Mouse (Mus musculus) limb, embryonic 15.5 days (tissue): ENCODE results near the gene Fam102a. TPM values are rescaled to one million over a fixed set of nuclear protein-coding genes. Genes with fewer than 3 reads are reported as not detected.

ENCODE experiments used
- ATAC-seq: fragments of 200-750 bp; cut with Nextera tagmentation; 2 replicates; pipeline ENCODE4 v1.8.0; 2017; ENCODE audit warnings: low read depth, moderate TSS enrichment; ENCODE audit not compliant: insufficient number of reproducible peaks, low FRiP score, low TSS enrichment
- H3K27ac ChIP-seq: fragments of 300-500 bp; sonication (generic); 2 replicates; pipeline ENCODE4 v1.5.1; 2015; ENCODE audit warnings: moderate library complexity, mild to moderate bottlenecking, inconsistent platforms
- H3K27me3 ChIP-seq: fragments of 300-500 bp; sonication (generic); 2 replicates; pipeline ENCODE4 v1.6.1; 2015; ENCODE audit warnings: inconsistent platforms
- H3K36me3 ChIP-seq: fragments of 300-500 bp; sonication (generic); 2 replicates; pipeline ENCODE4 v1.6.1; 2015; ENCODE audit warnings: inconsistent platforms
- H3K4me1 ChIP-seq: fragments of 300-500 bp; sonication (generic); 2 replicates; pipeline ENCODE4 v1.6.1; 2015; ENCODE audit warnings: inconsistent platforms
- H3K4me2 ChIP-seq: fragments of 300-500 bp; sonication (generic); 2 replicates; pipeline ENCODE4 v1.6.1; 2015; ENCODE audit warnings: mild to moderate bottlenecking, inconsistent platforms
- H3K4me3 ChIP-seq: fragments of 300-500 bp; sonication (generic); 2 replicates; pipeline ENCODE4 v1.5.1; 2015; ENCODE audit warnings: mild to moderate bottlenecking, inconsistent platforms
- H3K9ac ChIP-seq: fragments of 300-500 bp; sonication (generic); 2 replicates; pipeline ENCODE4 v1.6.1; 2015; ENCODE audit warnings: inconsistent platforms
- H3K9me3 ChIP-seq: fragments of 300-500 bp; sonication (generic); 2 replicates; pipeline ENCODE4 v1.6.1; 2016; ENCODE audit warnings: inconsistent platforms
- WGBS: fragments of 180-500 bp; shearing (Covaris S2); methylation state at CpG from one replicate; pipeline ENCODE4 v1.1.7; 2015; 5-methylcytosine and 5-hydroxymethylcytosine counted together
- polyA plus RNA-seq: library from polyadenylated mRNA; unstranded; fragments of >200 nt; fragmentation: Nextera tagmentation; extraction: Ambion mirVana; gene quantifications from 2 replicates; pipeline ENCODE4 v1.2.1, GENCODE M21; 2015

Gene Fam102a
- polyA plus RNA-seq, 1 experiment from 2014 or later: 17.3 TPM

DNA sequence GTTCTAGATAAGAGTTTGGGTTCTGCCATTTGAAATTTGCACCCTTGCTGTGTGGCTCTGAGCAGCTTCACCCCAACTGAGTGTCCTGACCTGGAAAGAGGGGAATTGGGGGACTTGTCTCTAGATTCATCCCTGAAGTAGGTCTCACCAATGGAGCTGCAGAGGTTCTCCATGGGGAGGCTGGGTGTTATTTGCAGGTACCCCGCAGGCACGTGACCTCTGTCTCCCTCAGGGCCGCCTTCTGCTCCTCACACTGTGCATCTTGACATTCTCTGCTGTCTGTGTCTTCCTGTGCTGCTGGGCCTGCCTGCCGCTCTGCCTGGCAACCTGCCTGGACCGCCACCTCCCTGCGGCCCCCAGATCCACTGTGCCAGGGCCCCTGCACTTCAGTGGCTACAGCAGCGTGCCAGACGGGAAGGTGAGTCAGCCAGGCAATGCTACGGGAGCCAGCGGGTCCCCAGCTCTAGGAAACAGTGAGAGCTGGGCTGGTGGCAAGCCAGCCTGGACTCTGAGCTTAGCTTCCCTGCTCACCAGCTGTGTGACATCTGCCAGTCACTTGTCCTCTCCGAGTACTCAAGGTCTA lies 54.2 kb downstream of the Fam102a start:
- H3K27ac ChIP-seq: no peak overlapping the region
- peaks cover 36% of the 10 kb centered on the region for H3K4me1 ChIP-seq
- H3K4me3 ChIP-seq: no peak overlapping the region; the same call in 1 of the 2 replicates
- no peaks in the 10 kb centered on the region for H3K9me3 ChIP-seq
- ATAC-seq: no peak
- no peak overlapping the region for H3K9ac ChIP-seq
- H3K27me3 ChIP-seq: no peaks in the 10 kb centered on the region
- peak overlapping the region; percentile 19; the same call in 1 of the 2 replicates for H3K4me2 ChIP-seq
- WGBS: 53% methylated on average over 11 of the region's 11 CpGs
- peaks cover 7% of the 10 kb centered on the region for H3K36me3 ChIP-seq

- Histone ChIP-seq H3K4me1 (peaks cover 39% of the 10 kb centered on the region), H3K27me3 (no peaks in the 10 kb centered on the region), H3K27ac (no peak overlapping the region), H3K9me3 (no peaks in the 10 kb centered on the region), H3K9ac (no peak overlapping the region), H3K36me3 (peaks cover 16% of the 10 kb centered on the region), H3K4me3 (no peak overlapping the region), H3K4me2 (no peak overlapping the region)
- 79% methylated on average over 10 of the region's 10 CpGs for WGBS
- no peak for ATAC-seq
Observed at GRCm38 (mm10) chr2:32590224-32590623, 55.1 kb downstream of the Fam102a start.

GRCm38 (mm10) chr2:32591249-32591648 lies 56.1 kb downstream of the Fam102a start:
- no peak for ATAC-seq
- Histone ChIP-seq H3K36me3 (peaks cover 25% of the 10 kb centered on the region), H3K9ac (no peak overlapping the region), H3K4me3 (no peak overlapping the region), H3K4me1 (peaks cover 39% of the 10 kb centered on the region), H3K9me3 (no peaks in the 10 kb centered on the region), H3K4me2 (no peak overlapping the region), H3K27me3 (no peaks in the 10 kb centered on the region), H3K27ac (no peak overlapping the region)
- 44% methylated on average over 6 of the region's 6 CpGs for WGBS

DNA sequence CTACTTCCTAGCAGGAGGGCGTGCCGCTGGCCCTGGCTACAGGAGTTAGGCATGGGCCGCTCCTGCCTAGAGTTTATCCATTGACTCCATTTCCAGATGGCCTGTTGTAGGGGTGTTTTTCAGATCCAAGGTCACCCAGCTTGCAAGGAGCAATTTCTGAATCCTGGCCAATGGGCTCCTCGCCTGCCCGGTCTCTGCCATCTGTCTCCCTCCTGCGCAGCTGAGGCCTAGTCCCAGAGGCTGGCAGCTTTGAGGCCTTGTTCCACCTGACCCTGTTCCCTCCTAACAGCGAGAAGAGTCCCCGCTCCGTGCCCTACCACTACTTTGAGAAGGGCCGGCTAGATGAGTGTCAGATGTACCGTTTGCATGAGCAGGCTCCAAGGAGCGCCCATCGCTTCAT lies 61.6 kb downstream of the Fam102a start:
- H3K9ac ChIP-seq: no peak overlapping the region
- H3K27ac ChIP-seq: no peak overlapping the region
- H3K9me3 ChIP-seq: no peaks in the 10 kb centered on the region
- peaks cover 43% of the 10 kb centered on the region for H3K36me3 ChIP-seq
- no peaks in the 10 kb centered on the region for H3K27me3 ChIP-seq
- WGBS: 94% methylated on average over 13 of the region's 13 CpGs
- ATAC-seq: no peak
- H3K4me1 ChIP-seq: peaks cover 20% of the 10 kb centered on the region
- H3K4me3 ChIP-seq: no peak overlapping the region
- no peak overlapping the region for H3K4me2 ChIP-seq

GRCm38 (mm10) chr2:32597248-32597647 lies 62.1 kb downstream of the Fam102a start:
- no peaks in the 10 kb centered on the region for H3K9me3 ChIP-seq
- no peak overlapping the region for H3K9ac ChIP-seq
- no peak overlapping the region for H3K4me2 ChIP-seq
- no peak overlapping the region for H3K27ac ChIP-seq
- H3K36me3 ChIP-seq: peaks cover 43% of the 10 kb centered on the region
- H3K27me3 ChIP-seq: no peaks in the 10 kb centered on the region
- peaks cover 25% of the 10 kb centered on the region for H3K4me1 ChIP-seq
- 82% methylated on average over 5 of the region's 5 CpGs for WGBS
- ATAC-seq: no peak
- H3K4me3 ChIP-seq: no peak overlapping the region

- ATAC-seq: no peak
- H3K27me3 ChIP-seq: no peaks in the 10 kb centered on the region
- no peak overlapping the region for H3K27ac ChIP-seq
- H3K9me3 ChIP-seq: no peaks in the 10 kb centered on the region
- H3K4me2 ChIP-seq: no peak overlapping the region
- no peak overlapping the region for H3K9ac ChIP-seq
- no peak overlapping the region for H3K4me3 ChIP-seq
- H3K4me1 ChIP-seq: peaks cover 28% of the 10 kb centered on the region
- peaks cover 43% of the 10 kb centered on the region for H3K36me3 ChIP-seq
- 83% methylated on average over 5 of the region's 5 CpGs for WGBS
Observed at GRCm38 (mm10) chr2:32597699-32598098, 62.6 kb downstream of the Fam102a start.

- Histone ChIP-seq H3K4me1 (peaks cover 28% of the 10 kb centered on the region), H3K36me3 (peaks cover 43% of the 10 kb centered on the region), H3K27ac (no peak overlapping the region), H3K9ac (no peak overlapping the region), H3K27me3 (no peaks in the 10 kb centered on the region), H3K4me3 (no peak overlapping the region), H3K9me3 (no peaks in the 10 kb centered on the region), H3K4me2 (no peak overlapping the region)
- no peak for ATAC-seq
- WGBS: 75% methylated on average over 8 of the region's 8 CpGs
Observed at GRCm38 (mm10) chr2:32598506-32598905, 63.4 kb downstream of the Fam102a start.

DNA sequence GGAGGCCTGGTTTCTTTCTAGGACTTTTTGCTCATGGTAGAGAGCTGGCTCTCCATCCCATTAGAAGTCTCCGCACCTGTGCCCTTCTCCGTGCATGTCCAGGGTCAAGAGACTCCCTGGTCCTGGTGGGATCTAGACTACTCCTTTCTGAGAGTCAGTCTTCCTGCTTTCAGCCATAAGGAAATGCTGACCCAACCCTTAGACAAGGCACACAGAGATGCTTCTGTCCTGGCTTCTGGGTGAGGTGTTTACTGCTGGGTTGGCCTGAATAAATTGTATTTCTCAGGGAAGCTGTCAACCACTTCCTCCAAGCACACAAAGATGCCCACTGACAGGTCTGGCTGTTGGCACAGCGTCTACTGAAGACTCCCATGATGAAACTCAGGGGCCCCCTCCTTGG lies 64.3 kb downstream of the Fam102a start, which contains the start of gene St6galnac6:
TSS of gene St6galnac6 (plus strand) at position 301 of the 400 bp plus-strand sequence.
- 90% methylated on average over 3 of the region's 3 CpGs for WGBS
- Histone ChIP-seq H3K4me2 (no peak within 1 kb of the TSS), H3K9ac (no peak within 1 kb of the TSS), H3K4me3 (no peak within 1 kb of the TSS), H3K9me3 (no peaks in the 10 kb centered on the region), H3K27ac (no peak within 1 kb of the TSS), H3K36me3 (peaks cover 38% of the 10 kb centered on the region), H3K27me3 (no peaks in the 10 kb centered on the region), H3K4me1 (peaks cover 28% of the 10 kb centered on the region)
- ATAC-seq: no peak

- H3K27me3 ChIP-seq: no peaks in the 10 kb centered on the region
- no peak overlapping the region for H3K9ac ChIP-seq
- 0 out of 2 replicates have a peak, but pooled peaks have one; percentile 21 for ATAC-seq
- peak overlapping the region; percentile 51; the same call in 1 of the 2 replicates for H3K4me2 ChIP-seq
- no peak overlapping the region for H3K4me3 ChIP-seq
- peak overlapping the region; percentile 81 for H3K27ac ChIP-seq
- peaks cover 20% of the 10 kb centered on the region for H3K36me3 ChIP-seq
- WGBS: 28% methylated on average over 8 of the region's 8 CpGs
- peaks cover 26% of the 10 kb centered on the region for H3K4me1 ChIP-seq
- H3K9me3 ChIP-seq: no peaks in the 10 kb centered on the region
Observed at GRCm38 (mm10) chr2:32601417-32602065, 66.4 kb downstream of the Fam102a start.

DNA sequence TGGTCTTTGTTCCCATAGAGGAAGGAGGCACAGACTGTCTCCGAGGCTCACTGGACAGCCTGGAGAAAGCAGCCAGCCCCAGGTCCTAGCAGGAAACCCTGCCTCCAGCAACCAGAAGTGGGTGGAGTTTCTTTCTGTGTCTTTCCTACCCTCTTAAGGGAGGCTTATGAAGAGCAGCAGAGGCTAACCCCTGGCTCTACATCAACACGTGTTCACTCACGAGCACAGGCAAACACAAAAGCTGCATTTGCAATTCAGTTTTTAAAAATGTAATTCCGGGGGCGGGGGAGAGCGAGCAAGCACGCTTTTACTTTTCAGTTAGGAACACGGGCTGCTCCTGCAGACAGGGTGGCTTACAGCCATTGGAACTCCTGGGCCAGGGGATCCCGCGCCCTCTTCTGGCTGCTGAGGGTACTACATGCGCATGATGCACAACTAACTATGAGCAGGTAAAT lies 67.5 kb downstream of the Fam102a start:
- 0 out of 2 replicates have a peak, but pooled peaks have one; percentile 36 for ATAC-seq
- H3K27me3 ChIP-seq: no peaks in the 10 kb centered on the region
- H3K4me1 ChIP-seq: peaks cover 37% of the 10 kb centered on the region
- peak overlapping the region; percentile 37 for H3K4me3 ChIP-seq
- peak overlapping the region; percentile 81 for H3K27ac ChIP-seq
- 0% methylated on average over 11 of the region's 11 CpGs for WGBS
- H3K4me2 ChIP-seq: peak overlapping the region; percentile 51
- H3K9me3 ChIP-seq: no peaks in the 10 kb centered on the region
- H3K9ac ChIP-seq: no peak overlapping the region
- H3K36me3 ChIP-seq: 0 out of 2 replicates have a peak, but pooled peaks cover 11% of the 10 kb centered on the region

- Histone ChIP-seq H3K4me3 (no peak overlapping the region), H3K9me3 (no peaks in the 10 kb centered on the region), H3K4me2 (no peak overlapping the region), H3K36me3 (no peaks in the 10 kb centered on the region), H3K4me1 (peaks cover 50% of the 10 kb centered on the region), H3K27ac (no peak overlapping the region), H3K27me3 (no peaks in the 10 kb centered on the region), H3K9ac (no peak overlapping the region)
- ATAC-seq: no peak
- WGBS: 46% methylated on average over 10 of the region's 10 CpGs
Observed at GRCm38 (mm10) chr2:32604631-32605030, 69.5 kb downstream of the Fam102a start.
